Comparison of ENCODE assay signal across 8 mouse cellular contexts in the genomic region with DNA sequence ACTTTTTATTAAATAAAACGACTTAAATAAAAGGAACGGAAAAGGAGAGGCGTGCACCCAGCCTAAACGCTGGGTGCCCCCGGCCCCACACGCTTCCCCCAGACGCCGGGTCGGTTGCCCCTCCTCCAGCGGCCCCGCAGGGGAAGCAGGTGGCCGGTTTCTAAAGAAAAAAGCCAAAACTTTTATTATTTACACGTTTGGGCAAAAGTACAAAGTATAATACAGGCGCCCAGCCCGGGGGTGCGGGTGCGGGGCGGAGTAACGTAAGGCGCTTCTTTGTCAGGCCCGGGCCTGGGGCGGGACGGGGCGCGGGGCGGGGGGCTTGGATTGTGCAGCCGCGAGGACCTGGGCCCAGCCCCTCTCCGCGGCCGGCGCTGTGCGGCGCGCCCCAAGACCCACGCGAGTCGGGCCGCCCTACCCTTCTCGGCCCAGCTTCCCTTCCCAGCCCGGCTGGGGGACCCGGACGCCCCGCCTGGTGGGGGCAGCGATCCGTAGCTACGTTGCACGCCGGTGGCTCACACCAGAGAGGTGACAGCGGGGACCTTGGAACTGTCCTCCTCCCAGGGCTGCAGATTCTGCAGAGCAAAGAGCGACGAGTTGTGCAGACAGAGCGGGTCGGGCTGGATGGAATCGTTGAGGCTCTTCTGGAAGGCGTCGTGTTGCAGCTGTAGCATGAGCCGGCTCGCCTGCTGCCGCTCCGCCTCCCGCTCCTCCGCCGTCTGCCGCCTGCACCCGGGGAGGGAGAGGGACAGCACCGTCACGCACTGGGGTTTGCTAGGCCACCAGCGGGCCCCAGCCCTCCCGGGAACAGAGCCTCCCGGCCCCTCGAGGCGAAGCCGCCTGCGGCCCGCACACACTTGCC. TPM values are rescaled to one million over a fixed set of nuclear protein-coding genes. Genes with fewer than 3 reads are reported as not detected.
DNase-seq lines count a peak whose midpoint lies in the region; ATAC-seq and TF ChIP-seq lines count a peak whose summit lies in the region.
"Had no signal": no experiment of that assay in that cellular context is flagged by ENCODE, and none has a peak within 500 bp of the region (broad histone marks: within the 10 kb centered on the region; RNA-seq: fewer than 3 reads in every experiment).

No protein-coding gene starts in this region.

- H3K4me2 ChIP-seq in hindbrain, embryonic 14.5 days (replicated peaks): peak overlapping the region; percentile 45
- peak overlapping the region; percentile 18; the same call in 1 of the 2 replicates for H3K4me2 ChIP-seq in liver, embryonic 14.5 days (ENCODE audit: low read depth)

- peaks cover 63% of the 10 kb centered on the region for H3K27me3 ChIP-seq in thymus, adult 2 months (ENCODE audit: control insufficient read depth, insufficient read depth, low read length)
- H3K27me3 ChIP-seq in hindbrain, embryonic 14.5 days (ENCODE audit: control insufficient read depth, insufficient read depth, low read length): peaks cover 83% of the 10 kb centered on the region
- H3K27me3 ChIP-seq in liver, embryonic 14.5 days (ENCODE audit: control insufficient read depth, insufficient read depth, low read length): peaks cover 100% of the 10 kb centered on the region

- 0 out of 2 replicates have a peak, but pooled peaks cover 7% of the 10 kb centered on the region for H3K4me1 ChIP-seq in thymus, adult 2 months (replicated peaks; ENCODE audit: control insufficient read depth, insufficient read depth, low read length)
- 0 out of 2 replicates have a peak, but pooled peaks cover 3% of the 10 kb centered on the region for H3K4me1 ChIP-seq in hindbrain, embryonic 14.5 days (replicated peaks; ENCODE audit: control insufficient read depth, insufficient read depth, low read length)
- no peaks in the 10 kb centered on the region for H3K4me1 ChIP-seq in liver, embryonic 14.5 days (replicated peaks; ENCODE audit: control insufficient read depth in 2 of 2, insufficient read depth in 2 of 2, low read length in 1 of 2)

- peak; percentile 56 for DNase-seq in thymus, postnatal 4 days
- DNase-seq in thymus, adult 2 months: no peak
- DNase-seq in embryo, embryonic 9.5 days (ENCODE audit: extremely low spot score): peak; percentile 72
- DNase-seq in hindbrain, embryonic 14.5 days (ENCODE audit: low spot score): no peak
- DNase-seq in liver, embryonic 14.5 days (ENCODE audit: low read depth in 3 of 3, low spot score in 3 of 3): no peak
- DNase-seq in frontal cortex, postnatal 10 days (ENCODE audit: low spot score in 2 of 2): no peak
- no peak for DNase-seq in frontal cortex, postnatal 25 days (ENCODE audit: low spot score in 2 of 2)

- no peak for TF ChIP-seq POLR2A in thymus, adult 2 months (IDR thresholded peaks at IDR 0.05; ENCODE audit: control insufficient read depth, extremely low read depth, insufficient read depth, low read length, poor library complexity)

- H3K36me3 ChIP-seq in thymus, adult 2 months (ENCODE audit: control insufficient read depth, insufficient read depth, low read length): no peaks in the 10 kb centered on the region
- no peaks in the 10 kb centered on the region for H3K36me3 ChIP-seq in hindbrain, embryonic 14.5 days (replicated peaks; ENCODE audit: control insufficient read depth, insufficient read depth)
- no peaks in the 10 kb centered on the region for H3K36me3 ChIP-seq in liver, embryonic 14.5 days (replicated peaks; ENCODE audit: control insufficient read depth, insufficient read depth, low read depth)

- 2% methylated on average over 75 of the region's 76 CpGs for WGBS in thymus, adult 2 months
- WGBS in hindbrain, embryonic 14.5 days: under 1% methylated on average over 66 of the region's 76 CpGs
- WGBS in liver, embryonic 14.5 days (ENCODE audit: insufficient replicate concordance): 1% methylated on average over 74 of the region's 76 CpGs

- 0 out of 2 replicates have a peak, but pooled peaks have one; percentile 5 for ATAC-seq in hindbrain, embryonic 14.5 days (ENCODE audit: low FRiP score)
- no peak for ATAC-seq in liver, embryonic 14.5 days (ENCODE audit: insufficient read depth)

- H3K4me3 ChIP-seq in thymus, adult 2 months (ENCODE audit: control insufficient read depth, insufficient read depth, low read length): no peak overlapping the region
- peak overlapping the region; percentile 39 for H3K4me3 ChIP-seq in hindbrain, embryonic 14.5 days (replicated peaks; ENCODE audit: low read length)
- 0 out of 4 replicates have a peak overlapping the region, but pooled peaks of 1 of the 2 experiments have one; percentile 14 for H3K4me3 ChIP-seq in liver, embryonic 14.5 days (ENCODE audit: insufficient read depth in 1 of 2, low read depth in 2 of 2, low read length in 2 of 2)

- no peak for TF ChIP-seq EP300 in liver, embryonic 14.5 days (IDR thresholded peaks at IDR 0.05; ENCODE audit: low read depth)

- H3K9ac ChIP-seq in hindbrain, embryonic 14.5 days: peak overlapping the region; percentile 56
- no peak overlapping the region for H3K9ac ChIP-seq in liver, embryonic 14.5 days (replicated peaks)

- peaks cover 12% of the 10 kb centered on the region; the same call in 1 of the 2 replicates for H3K9me3 ChIP-seq in hindbrain, embryonic 14.5 days (ENCODE audit: control insufficient read depth, low read length)
- no peaks in the 10 kb centered on the region for H3K9me3 ChIP-seq in liver, embryonic 14.5 days (ENCODE audit: control insufficient read depth, low read length)

- no peak for TF ChIP-seq CTCF in thymus, adult 2 months (IDR thresholded peaks at IDR 0.05; ENCODE audit: borderline replicate concordance, control insufficient read depth, extremely low read depth, insufficient read depth, low read length, poor library complexity)
- no peak for TF ChIP-seq CTCF in liver, embryonic 14.5 days (IDR thresholded peaks at IDR 0.05; ENCODE audit: low read depth)

- H3K27ac ChIP-seq in thymus, adult 2 months (ENCODE audit: control insufficient read depth, insufficient read depth, low read length): no peak overlapping the region
- H3K27ac ChIP-seq in hindbrain, embryonic 14.5 days: peak overlapping the region; percentile 81
- H3K27ac ChIP-seq in liver, embryonic 14.5 days: no peak overlapping the region

RNA-seq across cellular contexts. Expression of a gene that starts 2.4 kb away (rescaled TPM):
- polyA plus RNA-seq in thymus, adult 2 months (2012; rRNA removed): 0.08 TPM in 2 replicates
- 21.2 and 23.0 TPM in 2 replicates for polyA plus RNA-seq in hindbrain, embryonic 14.5 days (2014; fragmentation: Nextera tagmentation; extraction: Ambion mirVana)
- not detected in 2 replicates for polyA plus RNA-seq in liver, embryonic 14.5 days (2012; rRNA removed)
- polyA plus RNA-seq in liver, embryonic 14.5 days (2014; fragmentation: Nextera tagmentation; extraction: Ambion mirVana): not detected in 2 replicates
- polyA plus RNA-seq: cortical plate, adult 2 months had no signal

RNA-seq across cellular contexts. Expression of a gene that starts 38.0 kb away (rescaled TPM):
- 166 and 186 TPM in 2 replicates for polyA plus RNA-seq in thymus, adult 2 months (2012; rRNA removed)
- polyA plus RNA-seq in hindbrain, embryonic 14.5 days (2014; fragmentation: Nextera tagmentation; extraction: Ambion mirVana): 418 and 450 TPM in 2 replicates
- polyA plus RNA-seq in liver, embryonic 14.5 days (2012; rRNA removed): 294 and 703 TPM in 2 replicates
- 654 and 676 TPM in 2 replicates for polyA plus RNA-seq in liver, embryonic 14.5 days (2014; fragmentation: Nextera tagmentation; extraction: Ambion mirVana)

RNA-seq across cellular contexts. Expression of a gene that starts 53.8 kb away (rescaled TPM):
- 0.15 and 0.23 TPM in 2 replicates for polyA plus RNA-seq in thymus, adult 2 months (2012; rRNA removed)
- 9.0 and 10.1 TPM in 2 replicates for polyA plus RNA-seq in hindbrain, embryonic 14.5 days (2014; fragmentation: Nextera tagmentation; extraction: Ambion mirVana)
- 0.05 and 0.12 TPM in 2 replicates for polyA plus RNA-seq in liver, embryonic 14.5 days (2012; rRNA removed)
- 0.27 TPM in 1 of 2 replicates, not detected in the other for polyA plus RNA-seq in liver, embryonic 14.5 days (2014; fragmentation: Nextera tagmentation; extraction: Ambion mirVana)

Comparison
In these comparisons a context has a peak if more than half of its experiments do, and no peak if none do; other contexts are left out.
1. DNase-seq: peak in thymus, postnatal 4 days (single experiment) and embryo, embryonic 9.5 days (single experiment); none in thymus, adult 2 months (single experiment), hindbrain, embryonic 14.5 days (single experiment), liver, embryonic 14.5 days (0 of 3), frontal cortex, postnatal 10 days (0 of 2) and frontal cortex, postnatal 25 days (0 of 2).
2. RNA of a gene that starts 2.4 kb away (polyA plus RNA-seq): 21.2 to 23.0 TPM in hindbrain, embryonic 14.5 days; 0.08 TPM in thymus, adult 2 months and not detected in liver, embryonic 14.5 days; every median in the first group is over 10 times any median in the second.